Mouse (Mus musculus): ENCODE measurements at regions not wholly inside any gene's neighbourhood (a gene's known extent, or its start where the extent isn't known, plus 50 kb on each side); places are given as distances from the start of the nearest gene placed in this dataset.

- DNase-seq (ENCODE audit: low spot score), result no peak
These were observed 271.2 kb upstream of the Arrdc3 start for GRCm38 (mm10) chr13:80611937-80612336.

GRCm38 (mm10) chr13:80613167-80613883 is 269.9 kb upstream of the Arrdc3 start:
- DNase-seq (ENCODE audit: low spot score), result no peak

- no peak for DNase-seq (ENCODE audit: low spot score)
These were observed 269.3 kb upstream of the Arrdc3 start for GRCm38 (mm10) chr13:80613884-80614247.

GRCm38 (mm10) chr13:80614971-80615370 is 268.2 kb upstream of the Arrdc3 start:
- DNase-seq (ENCODE audit: low spot score), result no peak

GRCm38 (mm10) chr13:80623005-80623404 is 260.2 kb upstream of the Arrdc3 start:
- DNase-seq (ENCODE audit: low spot score), result no peak

GRCm38 (mm10) chr13:80641334-80641733 is 241.8 kb upstream of the Arrdc3 start:
- DNase-seq (ENCODE audit: low spot score), result no peak

GRCm38 (mm10) chr13:80647578-80647977 is 235.6 kb upstream of the Arrdc3 start:
- DNase-seq (ENCODE audit: low spot score), result no peak

GRCm38 (mm10) chr13:80652967-80653539 is 230.1 kb upstream of the Arrdc3 start:
- no peak for DNase-seq (ENCODE audit: low spot score)

- DNase-seq (ENCODE audit: low spot score), result no peak
These were observed 216.9 kb upstream of the Arrdc3 start for GRCm38 (mm10) chr13:80666186-80666713.

GRCm38 (mm10) chr13:80689871-80690270 is 193.3 kb upstream of the Arrdc3 start:
- no peak for DNase-seq (ENCODE audit: low spot score)

GRCm38 (mm10) chr13:80690654-80691386 is 192.4 kb upstream of the Arrdc3 start:
- DNase-seq (ENCODE audit: low spot score), result no peak

GRCm38 (mm10) chr13:80695549-80696150 is 187.5 kb upstream of the Arrdc3 start:
- DNase-seq (ENCODE audit: low spot score), result no peak

- no peak for DNase-seq (ENCODE audit: low spot score)
These were observed 173.5 kb upstream of the Arrdc3 start for GRCm38 (mm10) chr13:80709531-80710306.

- no peak for DNase-seq (ENCODE audit: low spot score)
These were observed 163.9 kb upstream of the Arrdc3 start for GRCm38 (mm10) chr13:80719313-80719712.

- DNase-seq (ENCODE audit: low spot score), result no peak
These were observed 159.8 kb upstream of the Arrdc3 start for GRCm38 (mm10) chr13:80723215-80724006.

GRCm38 (mm10) chr13:80729202-80729601 is 154.0 kb upstream of the Arrdc3 start:
- DNase-seq (ENCODE audit: low spot score), result no peak

GRCm38 (mm10) chr13:80745991-80746390 is 137.2 kb upstream of the Arrdc3 start:
- no peak for DNase-seq (ENCODE audit: low spot score)

GRCm38 (mm10) chr13:80747022-80747421 is 136.2 kb upstream of the Arrdc3 start:
- DNase-seq (ENCODE audit: low spot score), result peak; percentile 9
